Mouse (Mus musculus) brown adipose tissue, adult 24 weeks (tissue): Measurements from ENCODE around the gene P4htm. TPM values are rescaled to one million over a fixed set of nuclear protein-coding genes. Genes with fewer than 3 reads are reported as not detected.
A peak's percentile ranks its signal among the peaks of the same experiment; 100 is the strongest.

ENCODE experiments used
- H3K27ac ChIP-seq: fragments of 200-500 bp; replicated peaks from 2 replicates; pipeline ENCODE4 v1.5.1; 2012; ENCODE audit warnings: low read depth, mild to moderate bottlenecking, low read length
- H3K4me1 ChIP-seq: fragments of 200-500 bp; 2 replicates; pipeline ENCODE4 v1.6.1; 2012; ENCODE audit warnings: low read length, mixed read lengths; ENCODE audit not compliant: control insufficient read depth, insufficient read depth, insufficient read length
- H3K4me3 ChIP-seq: fragments of 200-500 bp; 2 replicates; pipeline ENCODE4 v1.5.1; 2012; ENCODE audit warnings: low read depth, mild to moderate bottlenecking, low read length, moderate library complexity; ENCODE audit not compliant: insufficient read depth
- polyA plus RNA-seq: library from polyadenylated mRNA; stranded (reverse); fragments of >200 nt; gene quantifications from 2 replicates; pipeline ENCODE4 v1.2.4, GENCODE M21; 2012; ENCODE audit not compliant: missing spikeins, insufficient read depth, insufficient read length

The P4htm gene
- polyA plus RNA-seq, 1 experiment: 1.3 TPM

DNA sequence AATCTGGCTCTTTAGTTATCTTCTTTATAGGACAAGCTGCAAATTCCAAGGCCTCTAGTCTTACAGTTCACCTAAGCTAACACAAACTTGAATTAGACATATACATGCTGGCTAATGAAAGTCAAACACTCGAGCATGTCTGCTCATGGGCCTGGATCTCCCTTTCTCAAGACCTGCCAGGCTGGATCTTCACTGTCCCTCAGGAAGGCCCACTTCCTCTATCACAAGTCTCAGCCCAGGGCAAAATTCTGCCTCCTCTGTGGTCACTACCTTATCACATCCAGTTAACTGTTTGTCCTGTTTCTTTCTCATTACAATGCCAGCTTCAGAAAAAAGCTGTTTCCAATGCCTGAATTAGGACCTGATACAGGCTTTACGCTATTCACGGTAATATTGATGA, 3.1 kb downstream of the P4htm start:
- no peak overlapping the region for H3K27ac ChIP-seq

DNA sequence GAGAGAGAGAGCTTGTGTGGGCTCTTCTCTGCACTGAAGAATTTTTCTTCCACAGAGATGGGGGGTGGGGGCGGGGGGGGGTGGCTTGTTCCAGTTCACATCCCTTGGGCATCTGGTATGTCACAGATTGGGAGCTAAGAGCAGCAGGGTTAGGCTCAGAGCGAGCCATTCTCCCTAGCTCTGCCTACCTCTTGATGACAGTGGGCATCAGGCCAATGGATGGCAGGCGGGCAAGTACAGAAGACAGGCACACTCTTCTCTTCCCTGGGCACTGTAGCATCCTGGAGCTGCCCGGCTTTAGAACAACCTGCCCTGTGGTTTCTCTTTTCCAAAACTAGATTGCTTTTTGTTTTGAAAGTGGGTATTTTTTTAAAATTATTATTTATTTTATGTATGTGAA, 6.0 kb downstream of the P4htm start:
- no peaks in the 10 kb centered on the region for H3K4me1 ChIP-seq
- no peak overlapping the region for H3K27ac ChIP-seq

More for the DNA sequence above, 3.1 kb downstream of the P4htm start:
- H3K4me1 ChIP-seq: no peaks in the 10 kb centered on the region
- H3K4me3 ChIP-seq: no peak overlapping the region

DNA sequence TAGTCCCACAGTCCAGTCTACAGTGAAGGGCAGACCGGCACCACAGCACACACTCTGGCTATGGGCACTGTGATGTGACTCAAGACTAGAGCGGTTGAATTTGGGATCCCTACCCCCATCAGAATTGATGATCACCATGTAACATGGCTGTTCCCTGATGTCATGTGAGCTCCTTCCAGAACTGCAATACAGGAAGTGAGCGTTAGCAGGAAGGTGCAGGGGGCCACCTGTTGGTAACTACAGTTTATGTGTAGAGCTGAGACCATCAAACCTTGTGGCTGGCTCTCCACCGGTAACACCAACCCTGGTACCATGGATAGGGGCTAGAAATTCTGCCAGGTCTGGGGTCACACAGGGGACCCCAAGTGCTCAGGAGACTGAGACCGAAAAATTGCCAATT, 8.2 kb downstream of the P4htm start:
- H3K27ac ChIP-seq: no peak overlapping the region
- no peaks in the 10 kb centered on the region for H3K4me1 ChIP-seq
- no peak overlapping the region for H3K4me3 ChIP-seq

More for the DNA sequence above, 6.0 kb downstream of the P4htm start:
- H3K4me3 ChIP-seq: no peak overlapping the region

DNA sequence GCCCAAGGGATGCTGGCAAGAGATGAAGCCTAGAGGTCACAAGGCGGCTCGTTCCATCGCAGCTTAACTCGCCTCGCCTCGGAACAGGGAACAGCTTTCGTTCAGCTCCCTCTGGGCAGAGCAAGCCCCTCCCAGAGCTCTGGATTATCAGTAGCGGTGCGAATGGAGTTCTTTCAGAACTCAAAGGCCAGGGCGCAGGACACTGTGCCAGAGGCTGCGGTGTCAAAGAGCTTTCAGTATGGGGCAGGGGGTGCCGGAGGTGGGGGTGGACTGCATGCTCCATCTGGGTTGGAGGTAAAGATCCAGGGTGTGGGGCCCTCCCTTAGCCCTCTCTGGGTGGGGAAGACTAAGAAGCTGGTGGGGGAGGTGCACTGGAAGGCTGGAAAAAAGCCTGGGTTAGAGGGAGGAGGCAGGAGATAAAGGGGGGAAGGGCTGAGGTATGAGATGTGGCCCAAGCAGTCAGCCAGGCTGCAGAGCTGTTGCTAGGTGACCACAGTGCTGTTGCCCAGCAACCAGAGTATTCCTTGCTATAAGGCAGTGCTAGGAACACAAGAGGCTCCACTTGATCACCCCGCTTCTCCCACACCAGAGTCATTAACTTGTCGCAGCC, 9.8 kb downstream of the P4htm start:
- Histone ChIP-seq H3K27ac (no peak overlapping the region), H3K4me3 (no peak overlapping the region)

DNA sequence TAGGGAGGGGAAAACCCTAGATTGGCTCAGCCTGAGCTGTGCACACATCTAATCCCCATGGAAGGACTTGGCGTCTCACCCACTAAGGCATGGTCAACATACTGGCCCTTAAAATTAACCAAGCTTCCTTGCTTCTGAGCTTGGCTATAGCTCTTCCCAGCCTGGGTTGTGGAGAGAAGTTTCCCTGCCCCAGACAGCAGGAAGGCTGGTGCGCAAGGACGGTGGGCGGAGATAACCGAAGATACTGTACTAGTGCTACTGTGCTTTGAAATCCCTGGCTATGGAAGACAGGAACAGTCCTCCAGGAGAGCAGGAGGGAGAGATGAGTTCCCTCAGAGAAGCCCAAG, 18.1 kb downstream of the P4htm start:
- Histone ChIP-seq H3K27ac (peak overlapping the region; percentile 49; the same call in 1 of the 2 replicates), H3K4me1 (peaks cover 8% of the 10 kb centered on the region), H3K4me3 (peak overlapping the region; percentile 74)

More for the DNA sequence above, 9.8 kb downstream of the P4htm start:
- H3K4me1 ChIP-seq: no peaks in the 10 kb centered on the region

DNA sequence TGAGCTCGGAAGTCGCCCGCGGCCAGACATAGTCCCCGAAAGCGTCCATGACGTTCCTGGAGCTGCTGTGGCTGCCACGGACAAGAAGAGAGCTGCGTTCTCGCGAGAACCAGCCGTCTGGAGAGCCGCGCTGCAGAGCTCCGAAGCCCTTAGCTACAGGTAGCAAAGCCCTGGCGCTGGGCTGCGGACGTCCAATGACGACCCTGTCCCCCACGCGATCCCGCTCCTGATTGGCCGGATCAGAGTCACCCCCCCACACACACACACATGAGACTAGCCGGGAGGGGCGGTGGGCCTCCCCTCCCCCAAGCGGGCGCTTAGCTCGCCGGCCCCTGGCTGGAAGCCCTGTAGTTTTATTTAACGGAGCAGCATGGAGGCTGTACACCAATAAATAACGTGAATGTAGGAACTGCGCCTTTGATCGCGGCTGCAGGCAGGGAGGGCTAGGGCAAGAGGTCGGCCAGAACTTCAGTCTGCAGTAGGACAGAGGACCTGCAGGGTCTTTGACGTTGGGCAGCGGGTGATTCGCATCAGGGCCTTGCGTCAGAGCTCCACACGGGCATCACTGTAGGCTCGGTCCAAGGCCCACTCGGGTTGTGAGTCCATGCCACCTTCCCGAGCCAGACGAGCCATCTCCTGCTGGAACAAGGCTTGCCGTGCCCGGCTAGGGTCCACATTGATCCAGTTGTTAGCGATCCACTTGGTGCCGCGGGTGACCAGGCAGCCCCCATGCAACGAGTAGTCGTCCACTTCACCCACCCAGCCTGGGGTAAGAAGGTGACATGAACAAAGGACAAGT, 18.7 kb downstream of the P4htm start, which contains the start of gene Wdr6:
Gene Wdr6, minus strand, starts transcription at position 195 of the 799 bp plus-strand sequence.
- peaks cover 8% of the 10 kb centered on the region for H3K4me1 ChIP-seq

DNA sequence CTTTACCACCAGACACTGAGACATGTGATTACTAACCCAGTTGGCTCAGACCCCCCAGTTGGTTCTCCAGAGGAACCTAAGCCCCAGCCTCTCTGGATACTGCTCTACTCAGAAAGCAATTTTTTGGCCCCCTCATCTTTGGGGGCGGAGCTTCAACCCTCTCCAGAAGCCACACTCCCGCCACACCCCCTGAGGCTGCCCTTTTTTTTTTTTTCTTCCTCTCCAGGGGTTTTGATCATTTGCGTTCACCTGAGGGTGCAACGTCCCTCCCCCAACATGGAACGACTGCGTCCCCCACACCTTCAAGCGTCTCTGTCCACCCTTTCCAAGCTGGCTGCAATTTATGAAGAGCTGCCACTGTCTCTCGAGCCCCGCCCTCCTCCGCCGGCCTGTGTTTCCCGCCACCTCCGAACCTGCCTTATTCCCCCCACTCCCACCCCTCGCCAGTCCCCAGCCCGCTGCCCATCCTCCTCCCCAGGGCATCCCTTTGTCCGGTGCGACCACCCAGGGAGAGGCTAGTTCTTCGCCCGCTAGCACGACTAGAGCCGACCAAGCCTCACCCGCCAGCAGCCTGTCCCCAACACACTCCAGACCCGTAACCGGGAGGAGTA, 19.4 kb downstream of the P4htm start:
- H3K4me1 ChIP-seq: peaks cover 8% of the 10 kb centered on the region
- peak overlapping the region; percentile 44; the same call in 1 of the 2 replicates for H3K27ac ChIP-seq

More for the DNA sequence above, 18.7 kb downstream of the P4htm start, which contains the start of gene Wdr6:
- peak within 1 kb of the TSS; percentile 49 for H3K27ac ChIP-seq
- peak within 1 kb of the TSS; percentile 74 for H3K4me3 ChIP-seq

DNA sequence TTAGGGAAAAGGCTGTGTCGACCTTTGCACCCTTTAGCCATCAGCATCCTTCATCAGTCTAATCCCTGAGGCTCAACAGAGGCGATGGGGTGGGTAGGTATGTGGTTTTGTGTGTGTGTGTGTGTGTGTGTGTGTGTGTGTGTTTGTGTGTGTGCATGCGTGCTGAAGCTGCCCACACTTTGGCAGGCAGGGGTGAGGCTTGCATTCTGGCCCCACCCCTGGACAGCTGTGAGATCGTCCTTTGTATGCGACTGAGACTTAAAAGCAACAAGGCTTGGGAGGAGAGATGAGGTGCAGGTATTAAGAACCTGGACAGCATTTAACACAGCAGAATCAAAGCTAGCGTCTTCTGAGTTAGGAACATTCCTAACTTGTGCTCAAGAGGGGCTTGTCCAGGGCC, 20.4 kb downstream of the P4htm start:
- Histone ChIP-seq H3K4me1 (peaks cover 8% of the 10 kb centered on the region), H3K27ac (no peak overlapping the region), H3K4me3 (no peak overlapping the region)

More for the DNA sequence above, 19.4 kb downstream of the P4htm start:
- peak overlapping the region; percentile 74 for H3K4me3 ChIP-seq

DNA sequence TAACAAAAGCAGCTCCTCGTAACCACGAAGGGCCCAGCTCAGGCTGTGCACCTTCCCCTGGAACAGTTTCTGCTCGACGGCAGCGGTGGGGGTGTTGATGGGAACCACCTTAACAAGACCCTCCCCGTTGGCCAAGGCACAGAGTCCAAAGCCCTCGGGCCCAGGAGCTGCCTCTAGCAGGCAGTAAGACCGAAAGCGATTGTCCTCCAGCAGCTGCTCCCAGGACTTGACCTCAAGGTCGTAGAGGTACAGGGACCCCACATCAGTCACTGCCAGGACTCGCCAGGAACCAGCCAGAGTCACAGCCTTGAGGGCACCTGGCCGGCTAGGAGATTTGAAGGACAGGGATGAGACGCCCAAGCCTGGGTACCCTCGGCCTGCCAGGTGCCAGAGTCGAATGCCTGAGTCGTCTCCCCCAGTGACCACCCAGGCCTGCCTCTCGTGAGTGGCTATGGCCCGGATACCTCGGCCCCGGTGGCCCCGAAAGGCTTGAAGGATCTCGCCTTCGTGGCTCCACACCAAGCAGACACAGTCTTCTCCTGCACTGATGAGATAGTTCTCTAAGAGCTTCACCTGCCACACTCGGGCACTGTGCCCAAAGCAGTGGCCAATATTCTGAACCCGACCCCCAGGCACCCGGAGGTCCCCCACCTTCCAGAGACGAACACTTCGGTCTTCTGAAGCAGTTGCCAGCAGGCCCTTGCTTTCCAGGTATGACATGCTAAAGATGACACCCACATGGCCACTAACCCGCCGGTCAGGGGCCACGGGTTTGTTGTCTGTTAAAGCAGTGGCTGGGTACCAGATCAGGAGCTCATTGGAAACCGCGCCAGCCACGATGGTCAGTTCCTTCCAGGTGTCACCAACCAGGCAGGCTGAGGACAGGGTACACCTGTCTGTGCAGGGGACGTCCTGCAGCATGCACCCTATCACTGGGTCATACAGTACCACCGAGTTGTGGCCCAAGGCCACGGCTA, 21.9 kb downstream of the P4htm start:
- peaks cover 8% of the 10 kb centered on the region for H3K4me1 ChIP-seq
- no peak overlapping the region for H3K27ac ChIP-seq

DNA sequence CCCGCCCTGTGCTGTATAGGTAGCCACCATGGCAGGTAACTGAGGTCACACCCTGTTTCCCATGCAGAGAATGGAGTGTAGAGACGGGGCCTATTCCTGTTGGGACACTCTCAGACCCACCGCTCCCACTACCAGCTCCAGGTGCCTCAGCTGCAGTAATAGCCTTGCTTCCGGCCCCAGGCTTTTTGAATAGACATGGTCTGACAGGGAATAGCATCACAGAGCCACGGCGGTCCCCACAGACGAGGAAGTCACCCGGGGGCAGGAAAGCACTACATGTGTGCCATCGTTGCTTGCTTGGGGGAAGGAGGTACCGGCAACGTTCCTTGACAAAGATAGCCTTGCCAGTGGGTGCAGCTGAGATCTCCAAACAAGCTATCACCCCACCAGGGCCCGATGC, 22.5 kb downstream of the P4htm start:
- Histone ChIP-seq H3K27ac (no peak overlapping the region), H3K4me3 (no peak overlapping the region), H3K4me1 (peaks cover 8% of the 10 kb centered on the region)

More for the DNA sequence above, 21.9 kb downstream of the P4htm start:
- no peak overlapping the region for H3K4me3 ChIP-seq

DNA sequence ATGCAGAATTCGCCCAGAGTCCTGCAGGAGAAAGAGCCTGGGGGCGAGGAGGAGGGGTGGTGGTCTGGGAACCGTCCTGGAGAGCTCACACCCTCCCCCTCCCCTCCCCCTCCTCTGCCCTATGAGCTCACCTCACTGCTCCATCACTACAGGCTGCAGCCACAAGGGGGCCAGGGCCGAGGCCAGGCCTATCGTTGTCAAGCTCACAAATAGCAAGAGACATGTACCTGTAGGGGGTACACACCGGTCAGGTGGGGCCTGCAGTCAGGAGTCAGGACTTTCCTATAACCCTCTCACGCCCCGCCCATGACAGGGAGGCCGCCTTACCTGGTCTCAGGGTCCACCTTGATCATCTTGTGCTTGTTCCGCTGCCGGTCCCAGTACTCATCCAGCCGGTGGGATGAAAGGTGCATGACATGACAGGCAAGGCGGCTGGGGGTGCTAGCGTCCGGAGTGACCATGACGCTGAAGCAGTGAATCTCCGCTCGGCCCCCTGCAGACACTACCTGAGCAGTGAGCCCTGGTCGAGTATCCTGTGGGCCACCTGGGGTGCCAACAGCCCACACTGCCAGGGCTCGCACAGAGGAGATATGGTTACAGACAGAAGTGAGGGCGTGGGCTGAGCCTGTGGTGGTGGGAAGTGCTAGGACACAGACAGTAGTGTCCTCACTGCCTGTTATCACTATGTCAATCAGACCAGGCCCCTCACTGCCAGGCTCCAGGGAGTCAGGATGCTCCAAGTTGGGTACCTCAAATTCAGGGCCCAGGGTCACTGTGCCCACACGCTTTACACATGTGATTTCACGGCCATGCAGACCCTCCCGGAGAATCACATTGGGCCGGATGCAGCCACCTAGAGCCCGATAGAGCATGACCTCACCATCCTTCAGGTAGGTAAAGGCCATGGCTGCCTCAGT, 23.4 kb downstream of the P4htm start:
- H3K27ac ChIP-seq: no peak overlapping the region
- H3K4me3 ChIP-seq: no peak overlapping the region
- H3K4me1 ChIP-seq: peaks cover 8% of the 10 kb centered on the region; the same call in 1 of the 2 replicates

DNA sequence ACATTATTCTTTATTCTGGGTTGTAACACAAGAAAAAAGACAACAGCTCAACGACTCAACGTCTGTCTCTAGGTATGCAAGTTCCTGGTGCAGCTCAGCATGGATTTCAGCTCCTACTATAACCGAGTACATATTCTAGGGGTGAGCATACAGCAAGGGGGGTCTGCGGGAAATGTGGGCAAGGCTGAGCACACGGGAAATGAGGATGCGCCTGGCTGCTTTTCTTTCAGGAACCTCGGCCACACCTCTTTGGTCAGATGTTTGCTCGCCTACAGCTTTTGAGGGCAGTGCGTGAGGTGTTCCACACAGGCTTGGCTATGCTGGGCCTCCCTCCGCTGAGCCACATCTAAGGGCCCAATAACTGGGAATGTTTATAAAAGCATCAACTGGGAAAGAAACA, 25.1 kb downstream of the P4htm start:
- H3K4me3 ChIP-seq: no peak overlapping the region
- peaks cover 13% of the 10 kb centered on the region for H3K4me1 ChIP-seq
- H3K27ac ChIP-seq: no peak overlapping the region

DNA sequence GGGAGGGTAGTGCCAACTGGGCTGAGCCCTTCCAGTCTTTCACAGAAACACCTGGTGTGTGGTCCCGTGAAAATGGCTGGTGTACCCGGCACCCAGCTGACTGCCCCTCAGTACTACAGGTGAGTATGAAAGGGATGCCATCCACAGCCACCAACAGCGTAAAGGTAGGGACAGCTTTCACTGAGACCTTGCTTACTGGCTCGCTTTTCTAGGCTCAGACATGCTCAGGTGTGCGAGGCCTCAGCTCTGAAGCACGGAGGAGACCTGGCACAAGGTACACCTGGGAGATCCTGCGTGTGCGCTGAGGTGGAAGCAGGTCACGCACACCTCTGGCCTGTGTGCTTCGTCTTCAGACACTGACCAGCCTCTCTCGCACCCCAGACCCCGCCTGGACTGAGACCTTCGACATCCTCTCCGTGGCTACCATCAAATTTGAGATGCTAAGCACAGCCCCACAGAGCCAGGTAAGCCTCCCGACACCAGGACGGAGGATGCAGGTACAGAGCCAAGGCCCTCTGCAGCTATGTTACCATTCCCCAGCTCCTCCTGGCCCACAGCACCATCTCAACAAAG, 26.0 kb downstream of the P4htm start:
- Histone ChIP-seq H3K27ac (no peak overlapping the region), H3K4me3 (no peak overlapping the region), H3K4me1 (peaks cover 13% of the 10 kb centered on the region)
